Mouse (Mus musculus): ENCODE data around the gene Gpsm1.

DNA sequence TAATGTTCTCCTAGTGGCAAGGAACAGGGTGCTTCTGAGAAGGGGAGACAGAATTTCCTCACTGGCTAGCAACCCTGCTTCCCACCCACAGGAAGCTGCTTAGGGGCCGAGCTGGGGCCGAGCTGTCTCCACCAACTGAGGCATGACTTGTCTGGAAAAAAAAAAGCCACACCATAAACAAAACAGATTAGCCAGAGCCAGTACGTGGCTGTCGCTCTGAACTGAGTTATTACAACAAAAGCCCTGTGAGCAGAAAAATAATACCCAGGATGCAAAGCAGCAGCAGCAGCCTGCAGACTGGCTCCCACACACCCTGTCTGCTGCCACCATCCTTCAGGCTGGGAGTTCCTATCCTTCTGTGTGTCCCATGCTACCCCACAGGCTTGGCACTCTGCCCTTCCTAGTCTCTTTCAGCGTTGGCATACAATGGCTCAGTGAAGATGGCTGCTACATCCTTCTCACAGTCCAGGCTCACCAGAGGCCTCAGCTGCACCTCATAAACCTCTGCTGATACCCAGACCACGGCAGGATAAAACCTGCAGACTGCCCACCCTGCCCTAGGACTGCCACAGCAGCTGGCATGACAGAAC is 18.6 kb upstream of the Gpsm1 start:
- no peak for TF ChIP-seq CTCF (IDR thresholded peaks at IDR 0.05; ENCODE audit: extremely low read depth, insufficient read depth, insufficient read length, insufficient replicate concordance)
- TF ChIP-seq POLR2A (IDR thresholded peaks at IDR 0.05; ENCODE audit: low read depth, low read length), result no peak

Data from spleen, adult 2 months (tissue).